Mouse (Mus musculus): ENCODE measurements at regions not wholly inside any gene's neighbourhood (a gene's known extent, or its start where the extent isn't known, plus 50 kb on each side); places are given as distances from the start of the nearest gene placed in this dataset.

- 65% methylated on average over 11 of the region's 11 CpGs for WGBS
- peaks cover 70% of the 10 kb centered on the region for H3K27me3 ChIP-seq (ENCODE audit: insufficient read depth, poor library complexity, severe bottlenecking)
- no peak overlapping the region for H3K27ac ChIP-seq
- no peaks in the 10 kb centered on the region for H3K36me3 ChIP-seq
- H3K9me3 ChIP-seq, result no peaks in the 10 kb centered on the region
- H3K4me3 ChIP-seq, result no peak overlapping the region
- H3K4me1 ChIP-seq, result peaks cover under 1% of the 10 kb centered on the region; the same call in 1 of the 2 replicates
- DNase-seq (ENCODE audit: low spot score), result no peak
These were observed 55.8 kb downstream of the Camk2n1 start for GRCm38 (mm10) chr4:138509901-138510300.

GRCm38 (mm10) chr4:138513876-138514275, 59.8 kb downstream of the Camk2n1 start:
- H3K27ac ChIP-seq, result no peak overlapping the region
- no peak for DNase-seq (ENCODE audit: low spot score)
- no peaks in the 10 kb centered on the region for H3K9me3 ChIP-seq
- WGBS, result 33% methylated on average over 2 of the region's 2 CpGs
- H3K27me3 ChIP-seq (ENCODE audit: insufficient read depth, poor library complexity, severe bottlenecking), result peaks cover 73% of the 10 kb centered on the region
- no peaks in the 10 kb centered on the region for H3K36me3 ChIP-seq
- H3K4me1 ChIP-seq, result no peaks in the 10 kb centered on the region
- H3K4me3 ChIP-seq, result no peak overlapping the region
